Mouse (Mus musculus) ovary, postnatal 14 days (tissue): ENCODE measurements around the gene Kif24.
"Not testable (repeated sequence)": the region's sequence is repeated elsewhere in the genome, so short reads cannot be mapped to it uniquely, and the experiment has no call there.

Source experiments
- DNase-seq: peaks from one replicate; pipeline ENCODE4 v3.0.0; 2022; ENCODE audit warnings: low spot score

The Kif24 gene

DNA sequence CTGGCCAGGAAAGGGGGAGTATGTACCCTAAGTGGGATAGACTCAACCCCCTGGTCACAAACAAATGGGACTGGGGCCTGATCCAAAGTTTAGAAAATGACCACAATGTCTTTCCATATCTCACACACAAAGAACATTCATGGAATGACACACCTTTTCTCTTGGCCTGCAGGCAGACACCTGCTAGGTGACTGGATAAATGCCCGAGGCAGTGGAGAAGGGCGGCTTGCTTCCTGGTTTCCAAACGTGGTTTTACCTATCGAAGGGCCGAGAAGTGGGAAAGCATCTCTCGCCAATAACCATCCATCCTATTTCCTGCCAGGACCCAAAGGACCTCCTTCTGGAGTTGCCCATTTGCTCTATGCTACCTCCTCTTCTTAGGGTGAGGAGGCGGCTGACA is 28.3 kb upstream of the Kif24 start:
- DNase-seq = no peak

DNA sequence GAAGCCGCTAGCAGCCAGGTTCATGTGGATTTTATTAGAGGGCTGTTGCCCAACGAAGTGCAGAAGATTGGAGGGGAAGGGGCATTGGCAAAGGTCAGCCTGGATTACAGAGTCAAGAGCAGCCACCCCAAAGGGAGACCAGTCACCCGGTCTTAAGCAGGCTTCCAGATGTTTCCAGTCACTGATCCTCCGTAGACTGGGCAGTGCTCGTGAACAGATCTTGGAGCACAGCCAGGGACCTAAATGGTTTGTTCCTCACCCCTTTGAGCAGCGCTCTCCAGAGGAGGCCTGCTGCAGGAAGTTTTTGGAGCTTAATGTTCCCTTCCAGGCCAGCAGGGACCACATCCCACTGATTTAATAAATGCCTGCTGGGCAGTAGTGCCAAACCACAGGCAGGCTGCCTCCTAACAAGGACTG is 16.9 kb upstream of the Kif24 start:
- DNase-seq = peak; percentile 69

DNA sequence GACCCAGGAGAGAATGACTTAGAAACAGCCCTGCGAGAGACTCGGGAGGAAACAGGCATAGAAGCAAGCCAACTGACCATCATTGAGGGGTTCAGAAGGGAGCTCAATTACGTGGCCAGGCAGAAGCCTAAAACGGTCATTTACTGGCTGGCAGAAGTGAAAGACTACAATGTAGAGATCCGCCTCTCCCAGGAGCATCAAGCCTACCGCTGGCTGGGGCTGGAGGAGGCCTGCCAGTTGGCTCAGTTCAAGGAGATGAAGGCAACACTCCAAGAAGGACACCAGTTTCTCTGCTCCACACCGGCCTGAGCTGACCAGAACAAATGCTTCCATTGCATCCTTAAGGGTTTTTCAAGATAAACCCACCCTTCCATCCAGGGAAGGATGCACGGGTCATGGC is 15.6 kb upstream of the Kif24 start:
- peak; percentile 59 for DNase-seq

DNA sequence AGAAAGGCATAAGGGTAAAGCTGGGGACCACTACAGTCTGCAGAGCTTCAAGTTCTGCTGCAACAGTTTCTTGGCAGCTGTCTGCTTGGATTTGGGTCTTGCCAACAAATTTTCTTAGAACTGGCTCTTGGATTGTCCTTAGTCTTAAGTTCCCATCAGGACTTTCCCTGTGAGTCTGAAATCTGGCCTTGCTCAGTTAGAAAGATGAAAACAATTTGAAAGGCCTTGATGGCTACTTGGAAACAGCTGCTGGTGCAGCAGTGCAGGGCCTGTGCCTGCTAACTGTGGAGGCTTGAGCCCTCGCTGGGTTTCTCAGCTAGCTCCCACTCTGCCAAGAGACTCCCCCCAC is 14.7 kb upstream of the Kif24 start:
- peak; percentile 47 for DNase-seq

GRCm38 (mm10) chr4:41478751-41479455 is 14.2 kb upstream of the Kif24 start:
- no peak for DNase-seq

GRCm38 (mm10) chr4:41477648-41478160 is 13.0 kb upstream of the Kif24 start:
- DNase-seq = no peak

DNA sequence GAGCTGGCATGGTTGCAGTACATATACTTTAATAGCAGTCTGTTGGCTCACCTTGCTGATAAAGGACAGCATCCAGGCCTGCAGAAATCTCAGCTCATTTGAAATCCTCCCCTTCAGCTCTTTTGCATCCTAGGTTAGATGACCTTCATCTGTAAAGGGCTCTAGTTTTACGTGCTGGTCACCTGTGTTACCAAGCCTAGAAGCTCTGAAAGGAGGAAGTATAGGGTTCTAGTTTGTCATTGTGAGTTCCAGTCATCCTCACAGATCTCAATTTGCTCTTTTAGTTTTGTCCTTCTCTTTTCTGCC is 6.7 kb upstream of the Kif24 start:
- no peak for DNase-seq

DNA sequence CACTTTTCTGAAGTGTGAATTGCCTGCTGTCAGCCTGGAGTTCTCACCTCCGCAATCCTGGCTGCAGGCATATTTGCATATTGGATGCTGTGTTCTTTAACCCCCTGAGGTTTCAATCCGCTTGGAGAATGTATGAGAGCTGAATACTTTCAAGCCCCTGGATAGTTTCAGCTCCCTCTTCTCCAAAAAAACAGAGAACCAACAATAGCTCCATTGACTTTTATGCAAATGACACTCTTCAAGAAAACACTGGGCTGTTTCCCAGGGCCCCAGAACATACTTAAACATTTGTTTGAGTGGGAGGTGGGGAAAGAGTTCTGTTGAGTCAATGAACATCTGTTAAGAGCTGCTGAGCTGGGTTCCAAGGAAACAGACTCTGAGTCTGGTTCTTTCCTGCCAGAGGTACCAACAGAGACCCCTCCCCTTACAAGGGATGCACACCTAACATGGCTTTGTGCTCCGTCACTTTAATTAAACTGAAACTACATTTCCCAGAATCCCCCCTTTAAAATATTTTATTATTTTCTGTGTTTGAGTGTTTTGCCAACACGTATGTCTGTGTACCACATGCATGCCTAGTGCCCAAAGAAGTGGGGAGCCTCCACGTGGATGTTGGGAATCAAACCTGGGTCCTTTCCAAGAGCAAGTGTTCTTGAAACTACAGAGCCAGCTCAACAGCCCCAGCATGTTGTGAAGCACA is 6.1 kb upstream of the Kif24 start:
- DNase-seq = no peak

DNA sequence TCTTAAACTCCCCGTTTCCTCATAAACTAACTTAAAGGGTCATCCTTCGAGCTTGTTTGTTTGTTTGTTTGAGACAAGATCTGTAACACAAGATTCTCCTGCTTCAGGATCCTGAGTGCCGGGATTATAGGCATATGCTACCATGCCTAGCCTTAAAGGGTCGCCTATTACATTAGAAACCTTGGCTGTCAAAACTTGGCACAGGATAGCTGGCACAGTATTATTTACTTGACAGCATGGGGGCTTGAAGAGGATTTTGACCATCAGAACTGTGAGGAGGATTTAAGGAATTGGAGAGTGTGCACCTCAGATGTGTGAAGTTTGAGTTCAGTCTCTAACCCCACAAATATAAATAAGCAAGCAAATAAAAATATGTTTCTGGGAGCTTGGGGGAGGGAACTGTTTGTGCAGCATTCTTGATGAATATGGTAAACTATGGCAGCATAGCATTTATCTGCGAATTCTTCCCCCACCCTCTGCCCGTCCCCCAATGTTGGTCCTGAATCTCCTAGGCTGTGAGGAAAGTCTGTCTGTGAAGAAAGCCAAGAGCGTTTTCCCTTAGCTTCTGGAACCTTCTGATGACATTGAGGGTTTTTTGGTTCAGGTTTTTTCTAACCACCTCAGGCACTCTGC is 5.5 kb upstream of the Kif24 start:
- no peak for DNase-seq

DNA sequence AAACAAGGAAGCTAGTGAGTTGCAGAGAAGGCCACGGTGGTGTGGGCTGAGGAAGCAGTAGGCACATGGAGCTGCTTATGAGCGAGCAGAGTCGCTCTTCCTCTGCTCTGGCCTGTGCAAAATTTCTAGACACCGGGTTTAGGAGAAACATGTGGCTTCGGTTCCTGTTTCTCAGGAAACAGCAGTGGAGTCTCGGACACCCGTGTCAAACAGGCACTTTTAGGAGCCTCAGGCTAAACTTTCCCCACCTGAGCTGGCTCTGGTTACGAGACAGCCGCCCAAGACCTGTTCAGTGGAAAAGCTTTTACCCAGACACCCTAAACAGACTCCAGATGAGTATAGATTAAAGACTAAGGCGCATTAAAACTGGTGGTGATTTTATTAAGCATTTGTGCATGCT is 4.5 kb upstream of the Kif24 start:
- no peak for DNase-seq

- peak; percentile 59 for DNase-seq
Measured at GRCm38 (mm10) chr4:41468396-41469080, 3.9 kb upstream of the Kif24 start.

DNA sequence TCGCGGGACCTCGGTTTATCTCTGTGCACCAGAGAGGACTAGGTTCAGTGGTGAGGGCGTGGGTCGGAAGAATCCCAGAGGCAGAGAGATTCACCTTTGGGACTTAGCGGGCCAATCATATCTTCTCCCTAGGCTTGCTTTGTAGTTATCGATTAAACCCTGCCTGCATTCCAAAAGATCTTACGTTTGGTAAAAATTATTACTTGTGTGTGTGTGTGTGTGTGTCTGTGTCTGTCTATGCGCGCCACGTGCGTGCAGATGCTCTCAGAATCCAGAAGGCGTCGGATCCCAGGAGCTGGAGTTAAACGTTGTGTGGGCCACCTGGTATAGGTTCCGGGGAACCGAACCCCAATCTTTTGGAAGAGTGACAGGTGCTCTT is 589 bp upstream of the Kif24 start:
- no peak for DNase-seq

GRCm38 (mm10) chr4:41463051-41463738 is 1.5 kb downstream of the Kif24 start:
- not testable (repeated sequence) for DNase-seq

DNA sequence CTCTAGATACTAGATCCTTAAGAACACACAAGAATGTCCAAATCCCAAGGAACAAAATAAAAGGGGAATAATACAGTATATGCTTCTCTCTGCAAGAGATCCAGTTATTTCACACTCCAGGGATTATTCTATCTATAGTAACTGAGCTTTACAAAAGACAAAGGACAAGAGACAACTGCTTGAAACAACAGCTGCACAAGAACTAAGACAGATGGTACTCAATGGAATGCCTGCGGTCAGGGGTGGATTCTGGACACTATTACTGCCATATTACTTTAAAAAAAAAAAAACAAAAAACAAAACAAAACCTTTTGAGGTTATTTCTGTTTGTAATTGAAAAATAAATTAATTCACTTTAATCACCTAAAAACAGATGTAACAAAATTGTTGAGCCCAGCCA is 4.0 kb downstream of the Kif24 start:
- no peak for DNase-seq

- DNase-seq = no peak
Measured at GRCm38 (mm10) chr4:41447595-41447994, 17.1 kb downstream of the Kif24 start.

- no peak for DNase-seq
Measured at GRCm38 (mm10) chr4:41442790-41443302, 21.8 kb downstream of the Kif24 start.

DNA sequence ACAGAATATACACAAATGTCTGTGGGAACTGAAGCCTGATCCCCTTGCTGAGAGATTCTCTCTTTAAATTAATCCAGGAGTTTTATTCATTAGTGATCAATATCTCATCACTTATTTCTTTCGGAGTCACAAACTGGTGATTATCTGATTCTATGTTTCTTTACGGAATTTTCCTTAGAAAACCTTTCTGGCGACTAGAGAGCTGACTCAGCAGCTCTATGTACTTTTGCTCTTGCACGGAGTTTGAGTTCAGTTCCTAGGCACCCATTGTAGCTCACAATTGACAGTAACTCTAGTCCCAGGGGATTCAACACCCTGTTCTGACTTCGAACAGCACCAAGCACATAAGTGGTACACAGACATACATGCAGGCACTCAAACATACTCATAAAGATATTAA is 25.8 kb downstream of the Kif24 start:
- no peak for DNase-seq

DNA sequence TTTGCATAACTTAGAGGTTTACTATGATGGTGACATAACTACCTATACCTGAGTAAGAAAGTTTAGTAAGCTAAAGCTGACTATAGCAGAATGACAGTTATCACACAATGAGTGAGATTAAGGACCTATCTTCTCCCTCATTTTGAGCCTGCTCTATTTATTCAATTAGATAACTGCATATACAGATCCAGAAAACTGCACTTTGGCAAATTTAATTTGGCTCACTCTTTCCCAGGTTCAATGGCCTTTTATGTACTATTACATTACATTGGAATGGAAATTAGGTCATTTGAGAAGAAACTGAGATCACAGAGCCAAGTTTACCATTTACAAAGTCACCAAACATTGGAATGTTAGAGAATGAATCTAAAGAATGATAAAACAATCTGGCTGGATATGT is 47.7 kb downstream of the Kif24 start:
- DNase-seq = no peak

DNA sequence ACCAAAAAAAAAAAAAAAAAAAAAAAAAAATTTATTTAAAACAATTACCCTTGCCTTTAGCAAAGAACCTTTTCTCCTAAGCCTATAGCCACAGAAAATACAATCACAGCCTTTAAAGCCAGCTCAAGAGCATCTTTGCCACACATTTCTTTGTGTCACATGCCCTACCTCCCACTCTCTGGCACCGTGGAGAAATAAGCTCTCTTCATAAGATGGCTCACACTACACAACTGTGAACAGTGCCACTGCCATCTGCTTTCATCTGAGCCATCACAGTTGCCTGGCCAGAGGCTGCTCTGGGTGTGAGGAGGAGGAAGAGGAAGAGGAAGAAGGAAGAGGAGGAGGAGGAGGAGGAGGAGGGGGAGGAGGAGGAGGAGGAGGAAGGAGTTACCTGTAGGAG is 55.3 kb downstream of the Kif24 start:
- DNase-seq = no peak

- no peak for DNase-seq
Measured at GRCm38 (mm10) chr4:41407353-41407752, 57.3 kb downstream of the Kif24 start.

GRCm38 (mm10) chr4:41406597-41406996 is 58.1 kb downstream of the Kif24 start:
- DNase-seq = no peak

- DNase-seq = no peak
Measured at GRCm38 (mm10) chr4:41401573-41401972, 63.1 kb downstream of the Kif24 start.
